Mouse (Mus musculus) layer of hippocampus, postnatal 14 days (tissue): ENCODE measurements at regions not wholly inside any gene's neighbourhood (a gene's known extent, or its start where the extent isn't known, plus 50 kb on each side); places are given as distances from the start of the nearest gene placed in this dataset.

Experiments
- DNase-seq, 2 experiments: peaks; one replicate each; pipeline ENCODE4 v3.0.0; 2021 to 2022; ENCODE audit warnings: low spot score in 2 of 2, mixed read lengths in 1 of 2

GRCm38 (mm10) chr17:9723484-9723883, 54.0 kb upstream of the Pabpc6 start:
- peak in 1 of 2 experiments; percentile 40 for DNase-seq

GRCm38 (mm10) chr17:9722709-9723108, 53.2 kb upstream of the Pabpc6 start:
- DNase-seq, result no peak
